Mouse (Mus musculus) A20 (cell line): Measurements from ENCODE around the gene D630036H23Rik.
"Not testable (repeated sequence)": the region's sequence is repeated elsewhere in the genome, so short reads cannot be mapped to it uniquely, and the experiment has no call there.

Source experiments
- DNase-seq: peaks from one replicate; pipeline ENCODE4 v3.0.0-alpha.2; 2011; ENCODE audit warnings: low read depth, low spot score

Gene D630036H23Rik

DNA sequence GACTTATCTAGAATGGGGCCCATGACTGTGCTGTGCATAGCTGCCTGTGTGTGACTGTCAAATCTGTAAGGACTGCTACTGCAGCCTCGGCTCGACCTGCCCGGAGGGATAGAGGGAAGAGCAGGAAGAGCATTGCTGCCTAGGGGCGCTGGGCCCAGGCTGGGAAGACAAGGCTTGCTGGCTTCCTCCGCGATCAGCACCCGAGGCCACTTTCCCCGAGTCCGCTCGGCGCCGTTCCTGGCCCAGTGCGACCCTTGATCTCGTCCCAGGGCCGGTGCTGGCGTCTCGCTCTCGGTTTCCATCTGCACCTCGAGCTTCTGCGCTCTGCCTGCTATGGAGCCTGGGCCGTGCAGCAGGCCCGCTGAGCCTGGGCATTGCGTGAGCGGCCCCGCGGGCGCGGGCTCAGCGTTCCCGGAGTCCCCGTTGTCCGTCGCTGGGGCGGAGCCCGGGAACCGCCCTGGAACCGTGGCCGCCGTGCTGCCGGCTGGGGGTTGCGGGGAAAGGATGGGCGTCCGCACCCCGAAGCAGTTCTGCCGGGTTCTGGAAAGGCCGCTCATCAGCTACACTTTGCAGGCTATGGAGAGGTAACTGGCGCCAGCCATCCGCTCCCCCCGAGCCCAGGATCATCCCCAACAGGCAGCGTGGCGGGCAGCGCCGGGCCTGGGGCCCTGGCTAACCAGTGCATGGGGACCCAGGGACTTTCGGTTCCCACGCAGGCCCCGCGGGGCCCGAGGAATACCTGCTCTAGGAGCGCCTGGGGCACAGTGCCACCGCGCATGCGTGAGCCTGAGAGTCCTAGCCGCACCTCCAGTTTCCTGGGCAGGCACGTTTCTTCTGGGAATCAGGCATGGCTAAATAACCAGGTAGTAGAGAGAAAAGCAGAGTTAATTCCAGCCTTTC lies at the start of gene D630036H23Rik, which contains the start of gene Ispd:
D630036H23Rik (minus strand) TSS at position 741 of the 900 bp plus-strand sequence.
Ispd (plus strand) TSS at position 10 of the 900 bp plus-strand sequence.
- DNase-seq = peak; percentile 89

DNA sequence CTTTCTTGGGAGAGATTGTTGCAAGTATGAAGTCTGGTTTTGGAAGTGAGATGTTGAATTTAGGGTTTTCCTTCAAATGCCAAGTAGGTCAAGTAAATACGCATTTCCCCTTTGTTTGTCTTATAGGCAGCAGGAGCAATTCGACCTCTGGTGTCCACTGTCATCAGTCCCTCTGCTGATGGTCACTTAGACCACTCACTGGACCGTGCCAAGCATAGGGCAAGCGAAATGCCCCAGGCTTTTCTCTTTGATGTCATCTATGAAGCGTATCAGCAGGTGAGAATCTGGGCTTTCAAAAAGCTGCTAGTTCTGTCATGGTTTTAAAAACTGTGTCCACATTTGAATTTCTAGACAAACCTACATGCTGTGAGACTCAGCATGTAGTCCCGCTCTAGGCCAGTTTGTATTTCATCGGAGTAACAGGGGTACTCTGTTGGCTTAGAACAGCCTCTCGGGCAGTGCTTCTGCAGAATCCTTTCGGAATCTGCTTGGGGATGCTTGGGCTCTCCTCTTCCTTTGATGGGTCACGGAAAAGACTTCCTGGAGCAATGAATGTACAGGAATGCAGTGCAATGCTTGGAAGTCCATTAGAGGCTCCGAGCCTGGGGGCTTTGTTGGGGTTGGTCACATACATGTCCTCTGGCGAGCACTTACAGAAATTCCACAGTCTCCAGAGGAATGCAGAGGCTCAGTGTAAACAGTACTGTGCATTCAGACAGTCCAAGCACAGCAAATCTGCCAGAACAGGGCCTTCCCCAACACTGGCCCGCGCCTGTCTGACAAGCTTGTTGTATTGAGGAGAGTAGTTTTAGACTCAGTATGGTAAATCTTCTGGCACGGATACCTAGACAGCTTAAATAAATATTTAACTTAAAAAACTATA lies 44.4 kb upstream of the D630036H23Rik start:
- DNase-seq = no peak

DNA sequence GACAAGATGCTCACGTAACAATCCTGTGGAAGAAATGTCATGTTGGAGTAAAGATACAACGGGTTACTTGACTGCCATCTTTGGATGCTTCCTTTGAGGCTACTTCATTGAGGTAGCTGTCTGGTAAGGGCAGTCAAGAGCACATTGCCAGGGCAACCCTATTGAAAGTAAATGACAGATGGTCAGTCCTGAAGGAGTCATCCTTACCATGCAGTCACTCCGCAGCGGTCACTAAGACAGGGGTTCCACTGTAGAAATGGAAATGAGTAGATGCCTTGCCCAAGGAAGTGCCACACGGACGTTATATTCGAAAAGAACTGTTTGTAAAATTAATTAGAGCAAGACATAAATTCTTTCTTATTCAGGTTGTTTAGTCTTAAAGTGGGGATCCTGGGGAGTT lies 43.3 kb upstream of the D630036H23Rik start:
- DNase-seq = no peak

DNA sequence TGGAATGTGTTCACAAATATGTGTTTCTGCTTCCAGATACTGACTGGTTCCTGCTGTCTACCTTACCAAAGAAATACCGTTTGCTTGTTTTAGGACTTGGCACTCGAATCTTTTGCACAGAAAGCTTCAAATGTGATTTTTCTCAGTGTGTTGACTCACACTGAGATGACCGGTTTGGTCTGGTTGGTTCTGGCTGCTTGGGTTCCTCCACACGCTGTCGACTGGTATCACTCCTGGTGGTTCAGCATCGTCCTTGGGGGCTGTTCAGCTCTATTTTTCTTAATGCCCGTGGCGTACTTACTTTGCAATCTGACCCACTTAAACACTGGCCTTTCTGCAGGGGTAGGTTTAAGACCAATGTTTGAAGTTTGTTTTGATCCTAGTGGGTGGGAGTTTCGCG lies 41.7 kb upstream of the D630036H23Rik start:
- DNase-seq = no peak

DNA sequence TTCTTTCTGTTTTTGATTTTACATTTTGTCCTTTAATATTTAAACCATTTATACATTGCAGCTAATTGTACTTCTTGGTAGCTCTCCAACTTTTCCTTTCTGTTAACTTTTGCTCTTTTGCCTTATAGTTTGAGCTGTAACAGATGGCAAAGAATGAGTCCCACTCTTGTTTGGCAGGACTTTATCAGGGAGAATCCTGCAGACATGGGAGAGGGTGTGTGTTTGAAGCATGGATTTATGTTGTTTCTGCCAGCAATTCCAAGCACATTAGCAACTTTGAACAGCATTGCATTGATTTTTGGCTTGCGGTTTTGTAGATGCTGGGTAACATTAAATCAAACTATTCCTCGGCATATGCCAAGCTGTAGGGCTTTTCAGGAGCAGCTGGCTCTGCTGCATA lies 13.1 kb upstream of the D630036H23Rik start:
- no peak for DNase-seq

DNA sequence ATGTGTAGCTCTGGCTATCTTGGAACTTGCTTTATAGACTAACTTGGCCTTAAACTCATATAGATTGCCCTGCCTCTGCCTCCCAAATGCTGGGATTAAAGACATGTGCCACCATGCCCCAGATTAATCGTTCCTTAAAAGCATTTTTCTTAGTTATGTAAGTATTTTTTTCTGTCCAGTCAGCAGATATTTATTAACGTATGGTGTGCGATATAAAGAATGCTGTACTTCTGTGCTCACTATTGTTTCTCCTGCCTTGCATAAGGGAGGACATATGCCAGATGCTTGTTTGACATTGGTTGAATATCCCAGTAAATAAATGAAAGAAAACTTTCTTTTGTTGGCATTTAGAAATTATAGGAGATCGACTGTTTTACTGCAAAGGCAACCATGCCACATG lies 5.0 kb upstream of the D630036H23Rik start:
- DNase-seq = no peak

DNA sequence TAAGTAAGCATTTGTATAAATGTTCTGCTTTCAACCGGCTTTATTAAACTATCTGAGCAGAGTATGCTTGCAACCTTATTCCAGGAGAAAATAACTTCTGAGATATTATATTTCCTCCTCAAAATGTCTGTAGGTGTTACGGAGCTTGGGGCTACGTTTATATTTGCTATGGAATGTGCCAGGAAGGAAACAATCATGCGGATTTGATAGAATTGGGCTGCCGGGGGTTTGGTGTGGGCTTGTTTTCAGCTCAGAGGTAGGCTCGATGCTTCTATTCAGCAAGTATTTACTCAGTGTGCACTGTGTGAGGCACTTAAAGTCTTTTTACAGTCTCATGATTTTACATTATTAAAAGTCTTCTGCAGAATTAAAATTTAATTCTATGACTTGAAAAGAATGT lies 3.4 kb upstream of the D630036H23Rik start:
- no peak for DNase-seq

DNA sequence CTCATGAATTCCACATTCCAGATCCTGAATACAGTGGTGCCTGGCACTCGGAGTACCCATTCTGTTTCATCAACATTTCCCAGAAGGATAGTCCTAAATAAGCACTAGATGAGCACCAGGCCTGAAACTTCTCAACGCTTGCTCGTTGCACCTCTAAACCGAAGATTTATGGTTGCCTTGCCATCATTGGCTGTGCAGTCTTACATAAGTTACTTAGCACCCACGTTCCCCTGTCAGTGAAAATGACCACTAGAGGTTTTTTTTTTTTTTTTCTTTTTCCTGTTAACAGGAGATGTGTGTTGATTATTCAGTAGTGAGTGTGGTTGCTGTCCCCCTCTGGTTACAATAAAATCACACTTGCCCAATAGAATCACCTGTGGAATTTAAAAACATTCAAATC lies 1.2 kb downstream of the D630036H23Rik start:
- DNase-seq = peak; percentile 70

DNA sequence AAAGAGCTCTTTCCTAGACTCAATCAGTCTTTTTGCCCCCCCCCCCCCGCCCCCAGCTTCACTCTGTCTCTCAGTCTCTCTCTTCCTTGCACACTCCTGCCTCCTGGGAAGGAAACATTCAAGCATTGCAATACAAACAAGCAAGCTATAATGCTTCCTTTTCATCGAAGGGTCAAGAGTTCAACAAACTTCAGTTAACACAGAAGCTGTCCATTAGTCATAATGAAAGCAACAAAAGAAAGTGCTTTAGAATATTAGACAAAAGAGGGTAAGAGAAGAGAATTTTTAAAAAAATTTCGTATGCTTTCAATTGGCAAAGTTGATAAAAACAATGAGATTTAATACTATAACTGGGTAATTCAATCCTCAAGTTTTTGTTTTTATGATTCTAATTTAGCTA lies 1.7 kb downstream of the D630036H23Rik start:
- DNase-seq = peak; percentile 62

DNA sequence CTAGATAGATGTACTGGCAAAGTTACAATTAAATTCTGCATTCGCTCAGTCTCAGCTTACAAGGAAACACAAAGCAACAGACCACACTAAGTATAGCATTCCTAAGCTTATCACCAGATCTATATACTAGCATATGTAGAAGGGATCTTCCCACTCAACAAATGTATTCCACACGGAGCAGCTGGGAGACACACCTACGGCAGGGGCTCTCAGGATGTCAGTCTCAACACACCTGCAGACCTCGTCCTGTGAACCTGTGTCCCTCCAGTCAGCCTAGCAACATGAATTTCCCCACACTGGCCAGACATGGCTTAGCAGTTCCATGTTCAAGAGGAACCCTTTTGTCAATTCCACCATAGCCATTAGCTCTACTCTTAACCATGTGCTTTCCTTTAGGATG lies 5.6 kb downstream of the D630036H23Rik start:
- DNase-seq = not testable (repeated sequence)

DNA sequence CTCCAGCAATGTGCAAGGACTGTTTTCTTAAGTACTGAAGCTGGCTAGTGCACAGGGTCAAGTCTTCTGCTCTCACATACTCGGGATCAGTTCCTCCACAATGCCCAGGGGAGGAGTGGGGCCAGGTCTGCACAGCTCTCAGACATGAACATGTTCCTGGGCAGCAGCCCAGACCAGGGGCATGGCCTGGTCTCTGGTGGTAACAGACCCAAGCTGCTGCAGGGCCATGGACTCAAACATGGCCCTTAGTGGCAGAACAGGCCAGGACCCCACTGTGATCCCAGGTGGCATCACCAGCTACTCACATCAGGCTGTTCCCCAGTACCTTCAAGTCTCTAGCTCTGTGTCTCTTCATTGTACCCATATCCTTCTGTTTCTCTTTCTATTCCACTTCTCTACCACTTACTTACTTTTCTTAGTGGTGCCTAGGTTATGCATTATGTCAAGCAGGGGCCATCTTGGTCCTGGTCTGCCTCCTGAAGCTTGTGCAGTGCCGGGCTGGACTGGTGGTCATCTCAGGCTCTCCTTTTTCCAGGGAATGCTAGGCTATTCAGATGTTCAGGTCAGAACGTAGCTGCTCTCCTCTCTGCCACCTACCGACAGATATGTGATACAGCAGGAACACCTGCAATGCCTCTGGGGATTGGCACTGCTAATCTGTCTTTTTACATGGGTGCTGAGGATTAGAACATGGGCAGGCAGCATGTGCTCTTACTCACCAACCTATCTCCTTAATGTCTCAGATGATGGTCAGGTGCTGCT lies 8.6 kb downstream of the D630036H23Rik start:
- peak; percentile 62 for DNase-seq

DNA sequence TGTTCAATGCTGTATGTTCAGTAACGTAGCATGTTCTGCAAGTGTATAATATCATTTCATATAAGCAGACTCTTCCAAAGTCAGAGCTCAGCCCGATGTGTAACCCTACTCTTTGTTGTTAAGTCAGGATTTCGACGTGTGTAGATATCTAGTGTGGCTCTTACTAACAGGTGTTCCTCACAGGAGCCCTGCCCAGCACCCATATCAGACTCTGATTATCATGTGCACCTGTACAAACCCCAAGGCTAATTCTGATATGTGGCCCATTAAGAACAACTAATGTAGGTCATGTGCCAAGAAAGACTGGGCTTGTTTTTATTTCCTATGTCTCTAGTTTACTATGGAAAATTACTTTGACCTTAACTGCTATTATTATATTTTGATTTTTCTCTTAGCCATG lies 18.0 kb downstream of the D630036H23Rik start:
- DNase-seq = no peak

DNA sequence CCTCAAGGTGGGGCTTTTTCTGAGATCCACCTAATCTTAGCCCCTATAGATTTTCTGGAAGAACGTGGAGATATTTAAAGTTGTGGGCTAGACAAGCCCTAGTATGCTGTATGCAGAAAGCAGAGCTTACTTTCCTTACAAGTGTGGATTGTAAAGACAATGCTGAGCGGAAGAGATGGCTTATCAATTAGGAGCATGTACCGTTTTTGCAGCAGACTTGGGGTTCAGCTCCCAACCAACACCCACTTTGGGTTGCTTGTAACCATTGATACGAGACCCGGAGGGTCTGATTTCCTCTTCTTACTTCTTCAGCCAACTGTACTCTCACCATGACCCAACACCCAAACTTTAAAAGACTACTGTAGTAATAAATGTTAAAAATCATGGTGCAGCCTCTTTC lies 21.3 kb downstream of the D630036H23Rik start:
- DNase-seq = no peak

DNA sequence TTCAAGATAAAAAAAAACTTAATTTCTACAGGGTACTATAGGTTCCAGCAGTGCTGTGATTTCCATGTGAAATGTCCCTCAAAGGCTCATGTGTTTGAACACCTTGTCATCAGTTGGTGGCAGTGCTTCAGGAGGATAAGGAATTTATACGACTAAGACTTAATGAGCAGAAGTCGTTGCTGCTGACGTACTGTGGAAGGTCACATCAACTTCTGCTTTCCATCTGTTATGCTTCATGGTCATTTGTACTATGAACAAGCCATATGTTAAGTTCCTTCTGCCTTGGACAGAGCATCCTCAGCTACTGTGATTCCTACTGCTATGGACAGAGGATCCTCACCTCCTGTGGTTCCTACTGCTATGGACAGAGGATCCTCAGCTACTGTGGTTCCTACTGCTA lies 21.9 kb downstream of the D630036H23Rik start:
- DNase-seq = no peak

DNA sequence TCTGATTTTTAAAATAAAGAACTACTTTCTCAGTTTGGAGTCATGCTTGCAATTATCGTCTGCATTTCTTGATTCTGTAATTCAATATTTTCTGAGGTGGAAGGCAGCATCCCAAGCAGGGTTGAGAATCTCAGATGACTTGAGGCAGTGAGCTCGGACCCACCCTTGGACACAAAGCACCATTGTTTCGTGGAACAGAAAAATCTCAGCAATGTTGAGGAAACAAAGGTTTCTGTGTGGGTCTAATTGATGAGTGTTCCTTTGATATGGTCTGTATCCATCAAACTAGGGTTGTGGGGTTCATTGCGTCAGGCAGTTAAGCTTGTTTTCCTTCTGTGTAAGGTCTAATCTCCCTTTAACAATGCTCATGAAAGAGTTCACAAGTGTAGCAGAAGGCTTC lies 37.9 kb downstream of the D630036H23Rik start:
- DNase-seq = no peak

DNA sequence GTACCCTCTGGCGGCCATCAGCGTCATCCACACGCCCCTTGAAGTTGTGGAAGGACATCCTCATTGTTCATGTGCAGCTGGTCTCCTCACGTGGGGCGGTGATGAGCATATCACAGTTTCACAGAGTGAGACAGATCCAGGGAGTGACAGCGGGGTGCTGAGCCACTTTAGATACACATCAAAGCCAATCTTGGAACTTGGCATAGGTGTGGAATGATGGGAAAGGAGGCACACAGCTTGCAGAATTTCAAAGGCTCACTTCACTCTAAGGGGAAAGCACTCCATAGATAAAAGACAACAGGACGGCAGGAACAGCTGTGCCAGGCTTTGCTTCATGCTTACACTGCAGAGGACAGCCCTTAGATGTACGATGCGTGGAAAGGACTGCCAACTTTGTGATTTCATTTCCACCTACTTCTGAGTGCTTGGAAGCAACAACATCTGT lies 48.1 kb downstream of the D630036H23Rik start:
- no peak for DNase-seq

DNA sequence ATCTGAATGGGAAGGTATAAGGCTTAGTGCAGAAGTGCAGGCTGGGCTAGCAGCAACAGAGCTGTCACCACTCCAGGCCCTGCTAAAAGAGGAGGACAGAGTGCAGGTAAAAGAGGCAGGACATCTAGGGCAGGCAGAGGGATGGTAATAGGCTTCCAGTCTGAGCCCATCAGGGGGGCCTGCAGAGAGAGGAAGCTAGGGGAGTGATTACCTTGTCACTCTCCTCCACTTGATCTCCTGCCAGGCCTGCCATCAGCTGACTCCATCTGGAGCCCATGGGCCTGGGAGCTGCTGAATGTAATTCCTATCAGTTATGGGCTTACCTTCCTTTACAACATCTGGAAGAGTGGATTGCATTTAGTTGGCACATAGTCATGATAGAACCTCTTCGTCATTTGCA lies 49.3 kb downstream of the D630036H23Rik start:
- DNase-seq = no peak
